Comparison of ENCODE assay signal across 8 mouse cellular contexts in genomic region chr3:84220748-84221147, GRCm38 (mm10). TPM values are rescaled to one million over a fixed set of nuclear protein-coding genes. Genes with fewer than 3 reads are reported as not detected.
A peak's percentile ranks its signal among the peaks of the same experiment; 100 is the strongest.
DNase-seq lines count a peak whose midpoint lies in the region; ATAC-seq and TF ChIP-seq lines count a peak whose summit lies in the region.

No protein-coding gene starts in this region.

- peak overlapping the region; percentile 56 for H3K9ac ChIP-seq in embryonic facial prominence, embryonic 14.5 days (ENCODE audit: low read depth, low read length)
- peak overlapping the region; percentile 66 for H3K9ac ChIP-seq in heart, embryonic 12.5 days
- H3K9ac ChIP-seq in kidney, postnatal 0 days (ENCODE audit: low read depth, low read length) = peak overlapping the region; percentile 46; the same call in 1 of the 2 replicates
- H3K9ac ChIP-seq in liver, embryonic 11.5 days (ENCODE audit: low read depth, low read length) = no peak overlapping the region

- H3K9me3 ChIP-seq in embryonic facial prominence, embryonic 14.5 days (ENCODE audit: control insufficient read depth, low read length) = no peaks in the 10 kb centered on the region
- no peaks in the 10 kb centered on the region for H3K9me3 ChIP-seq in heart, embryonic 12.5 days (replicated peaks)
- no peaks in the 10 kb centered on the region for H3K9me3 ChIP-seq in kidney, postnatal 0 days (replicated peaks; ENCODE audit: low read length)
- H3K9me3 ChIP-seq in liver, embryonic 11.5 days (ENCODE audit: control insufficient read depth, low read length) = no peaks in the 10 kb centered on the region

- peak; percentile 78 for ATAC-seq in embryonic facial prominence, embryonic 14.5 days (ENCODE audit: low read depth)
- ATAC-seq in heart, embryonic 12.5 days (ENCODE audit: insufficient number of reproducible peaks, low FRiP score) = 0 out of 2 replicates have a peak, but pooled peaks have one; percentile 42
- no peak for ATAC-seq in kidney, postnatal 0 days (replicated peaks; ENCODE audit: low FRiP score, low read depth)
- no peak for ATAC-seq in liver, embryonic 11.5 days (replicated peaks; ENCODE audit: low FRiP score)

- TF ChIP-seq CTCF in kidney, postnatal 0 days (IDR thresholded peaks at IDR 0.05; ENCODE audit: low read depth) = no peak

- no peaks in the 10 kb centered on the region for H3K27me3 ChIP-seq in embryonic facial prominence, embryonic 14.5 days (replicated peaks; ENCODE audit: control insufficient read depth, insufficient read depth, low read length)
- peaks cover 13% of the 10 kb centered on the region for H3K27me3 ChIP-seq in heart, embryonic 12.5 days (replicated peaks)
- no peaks in the 10 kb centered on the region for H3K27me3 ChIP-seq in kidney, postnatal 0 days (ENCODE audit: insufficient read depth, low read length)
- H3K27me3 ChIP-seq in liver, embryonic 11.5 days (replicated peaks; ENCODE audit: control insufficient read depth, insufficient read depth, low read length) = peaks cover 16% of the 10 kb centered on the region

- H3K27ac ChIP-seq in embryonic facial prominence, embryonic 14.5 days (replicated peaks; ENCODE audit: low read depth, low read length) = peak overlapping the region; percentile 56; the same call in 1 of the 2 replicates
- H3K27ac ChIP-seq in heart, embryonic 12.5 days (ENCODE audit: poor library complexity, severe bottlenecking) = no peak overlapping the region
- no peak overlapping the region for H3K27ac ChIP-seq in kidney, postnatal 0 days
- no peak overlapping the region for H3K27ac ChIP-seq in liver, embryonic 11.5 days (ENCODE audit: low read depth, low read length)

- H3K4me3 ChIP-seq in embryonic facial prominence, embryonic 14.5 days (ENCODE audit: low read depth, low read length) = peak overlapping the region; percentile 43
- peak overlapping the region; percentile 51 for H3K4me3 ChIP-seq in heart, embryonic 12.5 days
- H3K4me3 ChIP-seq in kidney, postnatal 0 days (replicated peaks; ENCODE audit: low read depth, low read length) = peak overlapping the region; percentile 35
- H3K4me3 ChIP-seq in liver, embryonic 11.5 days (ENCODE audit: low read depth, low read length) = peak overlapping the region; percentile 39

- H3K4me1 ChIP-seq in embryonic facial prominence, embryonic 14.5 days (ENCODE audit: control insufficient read depth, insufficient read depth, low read length) = peaks cover 37% of the 10 kb centered on the region
- H3K4me1 ChIP-seq in heart, embryonic 12.5 days (replicated peaks) = 0 out of 2 replicates have a peak, but pooled peaks cover 3% of the 10 kb centered on the region
- H3K4me1 ChIP-seq in kidney, postnatal 0 days (replicated peaks; ENCODE audit: insufficient read depth, low read length) = peaks cover 6% of the 10 kb centered on the region; the same call in 1 of the 2 replicates
- no peaks in the 10 kb centered on the region; the same call in 1 of the 2 replicates for H3K4me1 ChIP-seq in liver, embryonic 11.5 days (replicated peaks; ENCODE audit: control insufficient read depth, insufficient read depth, low read length)

- no peaks in the 10 kb centered on the region for H3K36me3 ChIP-seq in embryonic facial prominence, embryonic 14.5 days (ENCODE audit: control insufficient read depth, insufficient read depth, low read length)
- no peaks in the 10 kb centered on the region for H3K36me3 ChIP-seq in heart, embryonic 12.5 days
- no peaks in the 10 kb centered on the region for H3K36me3 ChIP-seq in kidney, postnatal 0 days (ENCODE audit: insufficient read depth, low read length)
- H3K36me3 ChIP-seq in liver, embryonic 11.5 days (ENCODE audit: control insufficient read depth, insufficient read depth, low read length) = no peaks in the 10 kb centered on the region

- DNase-seq in A20 (ENCODE audit: low read depth, low spot score) = peak; percentile 56
- DNase-seq in adrenal gland, postnatal 14 days = peak; percentile 83
- DNase-seq in embryonic facial prominence, embryonic 14.5 days (ENCODE audit: low spot score) = peak; percentile 83
- DNase-seq in kidney, postnatal 0 days (ENCODE audit: low spot score) = peak; percentile 82
- DNase-seq in liver, embryonic 11.5 days (ENCODE audit: low spot score) = peak; percentile 38
- peak; percentile 25 for DNase-seq in naive thymus-derived CD4-positive, alpha-beta T cell, adult 2 months (ENCODE audit: low read depth)
- DNase-seq in thymus, postnatal 14 days = peak; percentile 8

- under 1% methylated on average over 11 of the region's 11 CpGs for WGBS in embryonic facial prominence, embryonic 14.5 days
- WGBS in heart, embryonic 12.5 days = 0% methylated on average over 11 of the region's 11 CpGs
- under 1% methylated on average over 11 of the region's 11 CpGs for WGBS in kidney, postnatal 0 days
- WGBS in liver, embryonic 11.5 days = 3% methylated on average over 11 of the region's 11 CpGs

- peak overlapping the region; percentile 66 for H3K4me2 ChIP-seq in embryonic facial prominence, embryonic 14.5 days (ENCODE audit: low read depth, low read length)
- peak overlapping the region; percentile 78 for H3K4me2 ChIP-seq in heart, embryonic 12.5 days
- H3K4me2 ChIP-seq in kidney, postnatal 0 days (ENCODE audit: low read length) = peak overlapping the region; percentile 73
- H3K4me2 ChIP-seq in liver, embryonic 11.5 days = peak overlapping the region; percentile 62

RNA-seq across cellular contexts. Expression of gene Gm6525, which starts 46.8 kb away (rescaled TPM):
- 0.33 TPM in 1 of 2 replicates, not detected in the other for total RNA-seq in adrenal gland, postnatal 14 days (2021)
- 0.50 and 0.60 TPM in 2 replicates for polyA plus RNA-seq in embryonic facial prominence, embryonic 14.5 days (2014; fragmentation: Nextera tagmentation; extraction: Ambion mirVana)
- 0.18 TPM in 1 of 2 replicates, not detected in the other for polyA plus RNA-seq in heart, embryonic 12.5 days (2016; fragmentation: Nextera tagmentation; extraction: Ambion mirVana)
- polyA plus RNA-seq in kidney, postnatal 0 days (2015; fragmentation: Nextera tagmentation; extraction: Ambion mirVana) = 0.43 and 0.66 TPM in 2 replicates
- polyA plus RNA-seq in liver, embryonic 11.5 days (2014; fragmentation: Nextera tagmentation; extraction: Ambion mirVana) = 0.27 and 0.48 TPM in 2 replicates

Comparison
In these comparisons a context has a peak if more than half of its experiments do, and no peak if none do; other contexts are left out.
1. DNase-seq: peak in every context shown above with its lines; median percentile 83 in adrenal gland, postnatal 14 days; 83 in embryonic facial prominence, embryonic 14.5 days; 82 in kidney, postnatal 0 days; 56 in A20; 38 in liver, embryonic 11.5 days; 25 in naive thymus-derived CD4-positive, alpha-beta T cell, adult 2 months; 8 in thymus, postnatal 14 days.
2. ATAC-seq: peak in embryonic facial prominence, embryonic 14.5 days (single experiment) and heart, embryonic 12.5 days (single experiment); none in kidney, postnatal 0 days (single experiment) and liver, embryonic 11.5 days (single experiment).
3. Peak in every context shown above with its lines, with median percentiles within 50 percentile points of each other: H3K4me2 ChIP-seq and H3K4me3 ChIP-seq.